Mouse (Mus musculus): ENCODE data around the gene Olig3.

DNA sequence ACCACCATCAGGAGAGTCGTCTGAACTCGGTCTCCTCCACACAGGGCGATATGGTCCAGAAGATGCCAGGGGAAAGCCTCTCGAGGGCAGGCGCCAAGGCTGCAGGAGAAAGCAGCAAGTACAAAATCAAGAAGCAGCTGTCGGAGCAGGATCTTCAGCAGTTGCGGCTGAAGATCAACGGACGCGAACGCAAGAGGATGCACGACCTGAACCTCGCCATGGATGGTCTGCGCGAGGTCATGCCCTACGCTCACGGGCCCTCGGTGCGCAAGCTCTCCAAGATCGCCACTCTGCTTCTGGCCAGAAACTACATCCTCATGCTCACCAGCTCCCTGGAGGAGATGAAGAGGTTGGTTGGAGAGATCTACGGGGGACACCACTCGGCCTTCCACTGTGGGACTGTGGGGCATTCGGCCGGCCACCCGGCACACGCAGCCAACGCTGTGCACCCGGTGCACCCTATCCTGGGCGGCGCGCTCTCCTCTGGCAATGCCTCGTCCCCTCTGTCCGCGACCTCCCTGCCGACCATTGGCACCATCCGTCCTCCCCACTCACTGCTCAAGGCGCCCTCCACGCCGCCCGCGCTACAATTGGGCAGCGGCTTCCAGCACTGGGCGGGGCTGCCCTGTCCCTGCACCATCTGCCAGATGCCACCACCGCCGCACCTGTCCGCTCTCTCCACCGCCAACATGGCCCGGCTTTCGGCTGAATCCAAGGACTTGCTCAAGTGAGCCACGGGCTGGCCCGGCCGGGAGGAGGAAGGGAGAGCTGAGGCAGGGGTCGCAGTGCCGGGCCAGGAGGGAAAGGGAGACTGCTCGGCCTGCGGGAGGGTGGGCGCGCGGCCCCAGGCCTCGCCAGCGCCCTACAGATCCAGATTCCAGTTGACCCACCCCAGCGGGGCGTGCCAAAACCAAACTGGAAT lies 648 bp downstream of the Olig3 start:
- no peak for TF ChIP-seq CTCF (IDR thresholded peaks at IDR 0.05; ENCODE audit: control insufficient read depth, insufficient read depth, insufficient read length)
- no peak for TF ChIP-seq CEBPB (IDR thresholded peaks at IDR 0.05; ENCODE audit: low read depth)
- TF ChIP-seq MYOD1 (IDR thresholded peaks at IDR 0.05; ENCODE audit: control insufficient read depth, insufficient read length, low read depth), result no peak
- TF ChIP-seq USF1 (IDR thresholded peaks at IDR 0.05; ENCODE audit: low read depth), result no peak
- TF ChIP-seq MYOG (IDR thresholded peaks at IDR 0.05; ENCODE audit: control insufficient read depth, extremely low read depth, insufficient read length), result no peak
- TF ChIP-seq FOSL1 (IDR thresholded peaks at IDR 0.05; ENCODE audit: insufficient read depth, low read length, poor library complexity, severe bottlenecking), result no peak
- no peak for TF ChIP-seq MAX (IDR thresholded peaks at IDR 0.05)

Measured in C2C12 (cell line).